Mouse (Mus musculus) mature B cell (primary cell): ENCODE measurements around the gene Zwint.

Experiments used
- in situ Hi-C: fragments of 300-500 bp; cut with MboI; formaldehyde crosslinking; loops from 2 replicates; pipeline ENCODE4 v1.14.3; 2019

The Zwint gene

DNA sequence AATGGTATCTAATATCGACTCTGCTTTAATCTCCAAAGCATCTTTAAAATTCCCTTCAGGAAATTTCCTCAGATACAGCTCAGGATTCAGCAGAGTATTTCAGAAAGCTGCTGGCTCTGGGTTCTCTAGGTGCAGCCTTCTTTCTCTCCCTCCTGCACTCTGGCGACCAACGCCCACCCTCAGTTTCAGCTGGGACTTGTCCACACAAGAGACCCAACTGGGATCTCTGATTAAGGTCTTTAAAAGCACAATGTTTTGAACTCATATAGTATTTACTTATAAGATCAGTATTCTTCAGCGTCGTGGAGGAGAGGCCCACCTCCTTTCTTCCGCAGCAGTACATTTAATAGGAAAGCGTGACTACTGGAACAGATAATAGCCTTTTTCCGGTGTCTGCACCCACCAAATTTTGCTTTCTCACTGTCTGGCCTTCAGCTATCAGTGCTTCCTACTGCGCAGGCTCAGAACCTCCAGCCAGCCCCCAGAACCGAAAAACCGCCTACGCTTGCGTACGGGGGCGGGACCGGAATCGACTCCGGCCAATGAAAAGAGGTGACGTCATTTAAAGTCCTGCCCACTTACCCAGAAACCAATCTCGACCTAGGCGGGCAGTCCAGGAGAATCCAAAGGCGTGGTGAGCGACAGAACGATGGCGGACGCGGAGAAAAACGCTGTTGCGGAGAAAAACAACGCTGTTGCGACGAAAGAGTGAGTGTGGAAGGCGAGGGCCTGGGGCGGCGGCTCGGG lies at the start of gene Zwint:
TSS of gene Zwint (plus strand) at position 576 of the 747 bp plus-strand sequence.
- in situ Hi-C loops = no loop called here

DNA sequence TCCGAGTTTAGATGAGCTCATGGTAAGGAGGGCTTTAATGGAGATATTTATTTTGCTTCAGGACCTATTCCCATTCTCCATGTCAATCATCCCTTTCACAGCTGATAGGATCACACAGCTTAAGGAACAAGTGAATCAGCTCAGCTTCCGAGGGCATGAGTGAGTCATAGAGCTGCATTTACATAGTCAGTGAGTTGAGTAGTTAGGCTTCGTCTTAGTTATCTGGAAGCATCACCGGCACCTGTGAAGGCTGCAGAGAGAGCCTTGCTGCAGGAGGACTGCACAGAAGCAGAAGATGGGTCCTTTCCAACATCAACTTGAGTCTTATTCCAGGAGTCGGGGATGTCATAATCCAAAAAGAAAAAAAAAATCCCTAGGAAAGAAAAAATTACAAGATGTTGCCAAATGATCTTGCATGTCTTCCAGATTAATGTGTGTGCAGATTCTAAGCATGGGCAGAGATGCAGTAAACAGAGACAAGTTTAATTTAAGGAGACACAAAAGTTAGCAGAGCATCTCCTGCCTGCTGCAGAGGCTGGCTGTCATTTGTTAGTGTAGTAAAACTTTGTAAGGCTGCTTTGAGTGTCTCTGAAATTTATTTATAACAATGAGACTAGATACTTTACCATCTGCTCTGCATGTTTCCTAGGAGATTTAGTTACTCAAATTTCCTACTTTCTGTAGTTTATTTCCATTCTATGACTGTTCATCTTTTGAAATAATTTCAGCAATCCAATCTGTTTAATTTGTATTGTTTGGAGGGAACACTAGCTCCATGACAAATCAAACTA lies 41.3 kb upstream of the Zwint start:
- in situ Hi-C loops = no loop called here

DNA sequence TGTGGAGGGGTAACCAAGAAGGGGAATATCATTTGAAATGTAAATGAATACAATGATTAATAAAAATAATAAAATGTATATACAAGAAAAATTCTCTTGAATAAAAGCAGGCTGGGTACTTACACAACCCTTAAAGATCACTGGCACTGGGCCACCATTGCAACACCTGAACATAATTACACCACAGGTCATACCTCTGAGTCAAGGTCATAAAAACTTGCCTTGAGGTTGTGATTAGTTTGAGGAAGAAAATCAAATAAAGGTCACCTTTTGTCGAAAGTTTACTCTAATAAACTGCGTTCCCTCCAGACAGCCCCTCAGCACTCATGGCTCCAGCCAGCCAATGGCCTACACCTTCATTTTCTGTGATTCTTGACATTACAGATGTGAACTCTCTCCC lies 38.5 kb upstream of the Zwint start:
- in situ Hi-C loops = no loop called here

DNA sequence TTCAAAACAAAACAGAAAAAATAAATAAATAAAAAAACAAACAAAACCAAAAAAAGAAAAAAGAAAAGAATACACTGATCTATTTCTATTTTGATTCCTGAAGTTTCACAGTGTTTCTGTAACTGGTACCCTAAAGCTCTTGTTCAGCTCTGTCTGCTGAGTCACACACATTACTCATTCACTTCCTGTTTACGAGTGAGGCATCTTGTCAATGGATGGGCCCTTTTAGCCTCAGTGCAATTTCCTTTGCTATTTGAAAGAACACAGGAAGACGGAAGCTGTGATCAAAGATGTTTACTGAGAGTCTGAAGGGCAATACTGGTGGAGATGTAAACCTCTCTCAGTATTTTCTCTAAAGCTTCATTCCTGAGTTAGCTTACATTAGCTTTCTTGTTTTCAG lies 34.1 kb upstream of the Zwint start:
- in situ Hi-C loops = no loop called here

DNA sequence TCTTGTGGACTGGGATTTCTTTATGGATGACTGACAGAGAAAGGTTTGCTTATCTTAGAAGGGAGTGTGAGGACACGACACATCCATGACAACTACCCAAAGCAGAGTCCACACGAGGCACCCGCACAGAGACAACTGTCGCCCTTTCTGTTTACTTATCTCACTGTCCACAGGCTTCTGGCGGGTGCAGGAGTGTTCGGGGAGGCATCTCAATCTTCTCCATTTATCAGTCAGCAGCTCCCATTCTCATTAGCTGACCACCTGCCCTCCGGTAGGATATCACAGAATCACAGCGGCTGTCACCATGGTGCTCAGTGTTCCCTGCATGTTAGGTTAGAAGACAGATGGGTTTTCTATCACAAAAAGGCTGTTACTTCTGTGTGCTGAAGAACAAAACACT lies 31.1 kb upstream of the Zwint start:
- in situ Hi-C loops = no loop called here

DNA sequence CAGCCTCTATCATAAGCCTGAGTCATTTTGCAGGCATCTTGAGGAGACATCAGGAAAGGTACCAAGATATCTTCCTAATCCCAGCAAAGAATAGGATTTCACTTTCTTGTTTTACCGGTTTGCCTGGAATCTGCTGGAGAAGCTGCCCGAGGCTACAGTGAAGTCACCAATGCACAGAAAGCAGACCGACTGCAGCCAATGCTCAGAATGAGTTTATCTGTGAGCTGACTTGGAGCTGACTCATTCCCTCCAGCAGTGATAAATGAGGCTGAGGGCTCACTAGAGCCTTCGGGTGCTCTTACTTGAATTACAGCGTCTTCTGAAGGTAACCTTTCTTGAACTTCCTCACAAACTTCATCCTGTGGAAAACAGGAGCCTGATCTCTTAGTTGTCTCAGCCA lies 20.5 kb upstream of the Zwint start:
- in situ Hi-C loops = no loop called here

DNA sequence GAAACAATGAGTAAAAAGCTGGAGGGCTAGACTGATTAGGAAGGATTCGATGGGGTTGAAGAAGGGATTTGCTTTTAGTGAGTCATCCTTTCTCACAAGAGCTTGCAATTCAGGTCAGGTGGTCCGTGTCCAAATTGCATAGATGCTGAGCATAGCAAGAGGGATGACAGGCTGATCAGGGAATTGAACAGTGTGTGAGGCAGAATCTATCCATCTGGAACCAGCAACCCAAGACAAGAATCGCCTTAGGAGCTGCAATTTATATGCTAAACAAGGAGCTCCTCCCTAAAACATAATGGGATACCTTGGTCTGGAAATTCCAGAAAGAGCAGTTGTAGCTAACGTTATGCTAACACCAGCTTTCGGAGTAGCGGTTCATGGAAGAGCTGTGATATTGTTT lies 3.8 kb upstream of the Zwint start:
- in situ Hi-C loops = no loop called here

DNA sequence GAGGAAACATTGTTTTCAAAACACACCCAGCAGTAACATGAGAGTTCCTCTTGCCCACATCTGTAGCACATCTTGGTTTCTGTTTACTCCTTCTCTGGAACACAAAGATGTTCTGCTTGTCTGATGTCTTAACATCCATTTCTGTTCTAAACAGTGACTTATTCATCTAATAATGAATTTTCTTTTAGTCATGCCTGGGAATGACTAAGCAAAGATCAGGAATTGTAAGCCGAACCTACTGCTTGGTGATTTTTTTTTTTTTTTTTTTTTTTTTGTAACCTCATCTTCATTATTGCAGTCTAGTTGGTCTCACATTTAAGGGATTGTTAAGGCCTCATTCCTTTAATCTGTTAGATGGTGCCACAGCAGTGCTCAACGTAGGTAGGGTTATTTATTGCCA lies 848 bp upstream of the Zwint start:
- in situ Hi-C loops = no loop called here

DNA sequence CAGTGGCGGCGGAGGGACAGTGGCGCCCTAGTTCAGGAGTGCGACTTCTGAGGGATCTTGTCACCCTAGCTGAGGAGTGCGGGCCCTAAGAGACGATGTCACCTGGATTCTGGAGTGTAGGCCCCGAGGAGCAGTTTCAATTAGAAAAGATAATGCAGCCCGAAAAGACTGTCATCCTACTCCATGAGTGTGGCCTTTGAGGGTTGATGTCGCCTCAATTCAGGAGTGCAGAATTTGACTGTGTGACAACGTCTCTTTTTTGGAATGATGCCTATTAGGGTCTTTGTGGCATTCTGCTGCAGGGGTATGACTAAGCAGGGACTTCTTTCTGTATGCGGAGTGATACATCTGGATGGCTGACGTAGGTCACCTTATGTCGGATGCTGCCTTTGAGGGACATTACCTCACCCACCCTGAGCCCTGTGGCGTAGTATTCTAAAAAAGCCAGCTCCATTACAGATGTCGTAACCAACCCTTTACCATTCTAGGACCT lies 418 bp downstream of the Zwint start:
- in situ Hi-C loops = no loop called here

DNA sequence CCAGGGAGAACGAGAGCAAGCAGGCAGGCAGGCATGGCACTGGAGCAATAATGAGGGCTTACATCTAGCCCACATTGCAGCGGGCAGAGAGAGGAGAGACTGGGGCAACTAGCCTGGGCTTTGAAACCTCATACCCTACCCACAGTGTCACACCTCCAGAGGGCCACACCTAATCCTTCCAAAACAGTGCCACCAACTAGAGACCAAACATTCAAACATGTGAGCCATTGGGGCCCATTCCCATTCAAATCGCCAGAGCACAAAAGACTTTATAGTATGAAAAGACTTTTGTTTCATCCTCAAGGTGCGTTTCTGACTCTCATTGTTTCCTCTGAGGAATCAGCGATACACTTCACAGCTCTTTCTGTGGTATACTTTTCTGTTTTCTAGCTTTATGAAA lies 4.6 kb downstream of the Zwint start:
- in situ Hi-C loops = no loop called here

DNA sequence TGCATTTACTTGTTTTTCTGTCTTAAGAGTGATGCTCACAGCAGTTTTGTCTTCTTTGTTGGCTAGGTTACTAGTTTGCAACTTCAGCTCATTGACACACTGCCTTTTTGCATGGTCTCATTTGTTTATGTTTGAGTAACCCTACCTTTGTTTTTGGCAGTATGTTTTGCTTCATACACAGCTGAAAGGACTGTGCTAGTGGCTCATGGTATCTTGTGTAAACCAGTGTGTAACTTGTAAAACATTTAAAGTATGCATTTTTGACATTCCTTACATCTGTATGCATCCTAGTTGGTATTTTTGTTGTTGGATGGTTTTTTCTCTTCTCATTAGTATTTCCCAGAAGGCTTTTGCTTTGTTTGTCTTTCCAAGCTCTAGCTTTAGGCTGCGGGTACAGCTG lies 5.7 kb downstream of the Zwint start:
- in situ Hi-C loops = no loop called here

DNA sequence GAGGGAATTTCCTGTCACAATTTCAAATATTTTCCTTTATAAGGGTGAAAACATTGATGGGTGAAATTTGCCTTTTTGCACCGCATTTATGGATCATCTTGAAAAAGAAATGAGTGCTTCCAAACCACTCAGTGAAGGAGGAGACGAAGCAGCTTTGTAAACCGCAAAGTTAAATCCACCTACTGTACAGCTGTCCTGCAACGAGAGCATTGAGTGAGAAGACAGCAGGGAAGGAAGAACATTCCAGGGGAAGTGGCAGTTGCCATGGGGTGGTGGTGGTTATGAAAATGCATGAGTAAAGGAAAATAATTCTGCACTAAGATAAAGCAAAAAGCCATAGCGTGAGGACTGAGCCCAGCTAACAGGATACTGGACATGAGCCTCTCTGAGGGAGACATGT lies 13.2 kb downstream of the Zwint start:
- in situ Hi-C loops = no loop called here

DNA sequence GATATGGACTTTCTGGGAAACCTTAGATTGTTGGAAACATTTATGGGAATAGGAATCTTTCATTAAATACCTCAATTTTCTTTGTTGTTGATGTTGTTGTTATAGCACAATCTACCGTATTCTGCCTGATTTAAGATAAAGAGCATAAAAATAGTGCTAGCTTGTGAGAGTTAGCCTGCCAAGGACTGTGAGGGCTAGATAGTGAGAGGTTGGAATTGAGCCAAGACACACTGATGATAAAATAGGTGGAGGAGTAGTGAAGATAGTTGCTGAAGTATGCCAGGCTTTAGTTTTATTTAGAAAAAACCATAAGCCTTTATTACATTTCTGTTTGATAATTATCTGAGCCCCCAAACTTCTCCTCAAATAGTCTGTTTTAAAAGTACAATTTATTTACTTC lies 14.4 kb downstream of the Zwint start:
- in situ Hi-C loops = no loop called here

DNA sequence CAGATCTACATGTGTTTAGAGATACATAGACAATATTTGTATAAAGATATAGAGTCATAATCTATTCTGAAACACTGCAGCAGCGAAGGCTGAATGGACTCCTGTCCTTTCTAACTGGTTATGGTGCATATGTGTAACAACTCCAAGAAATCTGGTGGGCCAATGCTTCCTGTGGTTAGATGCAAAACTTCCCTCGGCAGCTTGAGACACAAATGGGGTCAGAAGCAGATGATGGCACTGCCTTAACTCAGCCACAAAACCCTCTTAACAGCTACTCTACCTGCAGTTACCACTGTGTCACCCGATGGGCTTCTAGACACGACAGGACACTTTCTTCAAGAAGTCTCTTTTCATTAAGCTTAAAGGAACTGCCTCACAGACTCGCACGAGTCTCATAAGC lies 21.3 kb downstream of the Zwint start:
- in situ Hi-C loops = no loop called here

DNA sequence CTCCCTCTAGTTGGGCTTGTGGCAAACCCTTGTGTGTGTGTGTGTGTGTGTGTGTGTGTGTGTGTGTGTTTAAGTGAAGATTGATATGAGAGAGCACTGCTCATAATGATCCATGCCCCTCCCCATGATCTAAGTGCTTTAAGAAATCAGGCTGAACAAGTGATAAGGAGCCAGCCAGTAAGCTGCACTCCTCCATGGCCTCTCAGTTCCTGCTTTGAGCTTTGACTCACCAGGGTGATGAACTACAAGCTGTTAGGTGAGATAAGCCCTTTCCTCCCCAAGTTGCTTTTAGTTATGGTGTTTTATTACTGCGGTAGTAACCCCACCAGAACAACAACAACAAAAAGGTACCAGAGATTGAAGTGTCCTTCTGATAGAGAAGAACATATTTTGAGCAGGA lies 21.9 kb downstream of the Zwint start:
- in situ Hi-C loops = no loop called here

DNA sequence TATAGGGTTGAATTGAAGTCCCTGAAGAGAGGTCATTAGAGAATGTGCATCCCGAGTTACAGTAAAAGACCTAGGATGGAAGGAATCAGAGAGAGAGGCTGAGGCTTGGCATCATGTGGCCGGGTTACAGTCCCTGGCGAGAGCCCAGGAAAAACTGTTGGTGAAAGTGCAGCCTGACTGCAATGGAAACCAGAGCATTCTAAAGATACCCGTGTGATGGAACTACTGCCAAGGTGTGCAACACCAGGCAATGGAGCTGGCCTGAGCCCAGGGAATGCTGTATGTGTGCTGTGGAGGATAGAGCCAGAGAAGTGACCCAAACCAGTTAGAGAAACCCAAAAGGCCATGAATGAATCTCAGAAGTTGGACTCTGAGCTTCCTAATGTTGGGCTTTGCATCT lies 24.4 kb downstream of the Zwint start:
- in situ Hi-C loops = no loop called here

DNA sequence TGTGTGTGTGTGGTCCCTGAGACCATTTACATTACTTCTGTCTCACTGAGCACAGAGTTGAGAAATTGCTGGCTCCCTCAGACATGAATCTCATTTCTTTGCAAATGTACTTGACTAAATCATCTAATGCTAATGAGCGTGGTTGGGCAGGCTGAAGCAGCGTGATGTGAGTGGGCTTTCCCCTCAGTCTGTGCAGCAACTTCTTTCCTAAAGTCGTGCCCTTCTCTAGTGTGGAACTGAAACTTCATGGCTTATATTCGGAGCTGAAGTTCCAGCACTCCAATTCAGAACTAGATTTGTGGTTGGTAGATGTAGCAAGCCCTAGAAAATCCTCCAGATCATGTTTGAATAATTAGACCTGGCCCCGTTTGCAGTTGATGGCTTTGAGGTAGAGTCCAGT lies 46.4 kb downstream of the Zwint start:
- in situ Hi-C loops = no loop called here

DNA sequence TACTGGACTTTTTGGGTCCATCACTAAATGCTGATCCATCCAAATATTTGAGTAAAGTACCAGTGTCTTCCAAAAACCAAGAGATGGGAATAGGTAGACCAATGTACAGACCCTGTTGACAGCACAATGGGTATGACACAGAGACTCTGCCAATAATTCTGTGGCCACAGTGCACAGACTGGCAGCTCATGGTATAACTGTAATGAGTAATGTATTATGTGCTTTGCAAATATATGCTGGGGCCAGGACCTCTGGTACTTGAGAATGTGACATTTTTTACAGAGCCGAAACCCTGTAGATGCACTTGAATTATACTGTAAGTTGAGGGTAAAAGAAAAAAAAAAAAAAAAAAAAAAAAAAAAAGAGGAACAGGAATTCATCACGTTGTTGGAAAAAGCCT lies 59.1 kb downstream of the Zwint start:
- in situ Hi-C loops = no loop called here
